Mouse (Mus musculus) induced T-regulatory cell, adult 2 months (primary cell): ENCODE results near the gene Prim2.

ENCODE experiments used
- DNase-seq: peaks from one replicate; pipeline ENCODE4 v3.0.0-alpha.2; 2012; ENCODE audit warnings: low read depth

The Prim2 gene

DNA sequence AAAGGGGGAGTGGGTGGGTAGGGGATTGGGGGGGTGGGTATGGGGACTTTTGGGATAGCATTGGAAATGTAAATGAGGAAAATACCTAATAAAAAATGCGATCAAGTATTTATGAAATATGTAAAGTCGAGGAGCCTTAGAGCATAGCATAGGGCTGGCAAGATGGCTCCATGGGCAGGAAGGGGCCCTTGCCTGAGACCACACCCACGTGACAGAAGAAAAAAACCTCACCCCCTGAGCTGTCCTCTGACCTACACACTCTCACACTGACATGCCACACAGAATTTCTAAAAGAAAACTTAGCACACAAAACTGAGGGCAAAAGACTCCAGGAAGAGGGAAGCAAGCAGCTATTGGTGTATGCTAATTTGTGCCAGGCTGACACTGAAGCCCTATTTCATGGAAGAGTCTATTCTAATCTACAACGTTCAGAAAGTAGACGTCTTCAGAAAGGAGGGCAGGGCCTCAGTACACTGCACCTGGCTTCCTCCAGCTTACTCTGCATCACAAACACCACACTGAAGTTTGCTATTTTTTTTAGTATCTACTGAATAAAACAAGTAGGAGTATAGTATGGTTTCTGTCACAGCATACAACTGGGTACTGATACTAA lies 65.4 kb downstream of the Prim2 start:
- DNase-seq = no peak

DNA sequence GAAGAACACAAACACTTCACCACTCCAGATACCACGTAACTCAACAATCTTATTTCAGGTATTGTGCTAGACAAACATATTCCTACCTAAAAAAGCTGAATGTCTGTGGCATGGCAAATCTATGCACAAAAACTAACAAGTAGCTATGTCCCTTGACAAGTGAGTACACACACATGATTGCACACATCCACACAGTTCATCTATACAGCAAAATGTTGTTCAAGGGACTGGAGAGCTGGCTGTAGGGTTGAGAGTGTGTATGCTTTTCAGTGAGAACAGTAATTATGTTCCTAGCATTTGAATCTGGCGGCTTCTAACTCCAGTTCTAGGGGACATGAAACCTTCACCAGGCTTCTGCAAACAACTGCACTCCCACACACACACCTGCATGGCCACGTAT lies 69.9 kb downstream of the Prim2 start:
- DNase-seq = no peak

DNA sequence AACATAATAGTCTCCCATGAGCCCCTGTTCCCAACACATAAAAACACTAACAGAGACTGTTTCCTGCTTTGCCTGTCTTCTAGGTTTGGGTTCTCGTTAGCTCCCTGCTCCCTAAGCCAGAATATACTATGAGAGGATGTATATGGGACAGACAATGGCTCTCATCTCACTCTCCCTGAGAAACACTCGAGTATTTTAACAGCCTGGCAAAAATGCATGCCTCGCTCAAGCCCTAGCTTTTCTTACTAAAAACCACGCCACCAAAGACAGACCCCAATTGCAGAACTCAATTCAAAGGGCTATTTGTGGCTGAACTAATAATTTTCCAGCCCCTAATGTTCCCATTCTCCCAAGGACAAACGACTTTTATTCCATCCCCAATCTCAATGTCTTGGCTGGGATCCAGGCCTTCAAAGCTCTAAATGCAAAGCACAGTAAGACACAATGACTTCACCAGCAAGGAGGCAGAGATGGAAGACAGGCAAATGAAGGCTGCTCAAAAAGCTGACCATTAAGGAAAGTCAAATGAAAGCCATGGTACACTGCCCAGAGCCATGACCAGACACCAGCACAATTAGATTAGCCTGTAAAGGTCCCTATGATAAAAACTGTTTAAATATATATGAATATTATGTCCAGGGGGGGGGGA lies 70.5 kb downstream of the Prim2 start:
- no peak for DNase-seq

DNA sequence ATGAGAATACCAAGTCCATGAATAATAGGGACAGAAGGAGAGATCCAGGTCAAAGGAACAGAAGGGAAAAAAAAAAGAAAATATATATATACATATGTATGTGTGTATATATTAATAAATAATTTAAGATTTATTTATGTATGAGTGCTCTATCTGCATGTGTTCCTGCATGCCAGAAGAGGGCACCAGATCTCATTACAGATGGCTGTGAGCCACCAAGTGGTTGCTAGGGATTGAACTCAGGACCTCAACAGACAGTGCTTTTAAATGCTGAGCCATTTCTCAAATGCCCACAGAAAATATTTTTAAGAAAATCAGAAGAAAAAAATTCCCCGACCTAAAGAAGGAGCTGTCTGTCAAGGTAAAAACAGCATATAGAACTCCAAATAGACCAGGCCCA lies 72.6 kb downstream of the Prim2 start:
- DNase-seq = peak; percentile 13

DNA sequence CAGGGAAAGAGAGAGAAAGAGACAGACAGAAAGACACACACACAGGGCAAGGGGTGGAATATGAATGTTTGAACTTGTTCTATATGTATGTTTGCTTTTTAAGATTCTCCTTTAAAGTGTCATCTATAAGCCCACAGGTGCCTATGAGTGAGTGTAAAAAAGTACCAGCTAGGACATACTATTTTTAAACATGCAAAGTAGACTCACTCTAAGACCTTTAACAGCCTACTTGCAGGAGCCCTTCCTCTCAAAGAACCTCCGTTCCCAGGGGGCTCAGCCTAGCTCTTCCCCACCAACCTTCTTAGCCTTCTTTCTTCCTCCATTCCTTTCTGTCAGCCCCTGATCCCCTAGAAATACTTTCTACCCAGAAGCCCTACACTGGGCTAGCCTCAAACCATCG lies 73.7 kb downstream of the Prim2 start:
- no peak for DNase-seq

DNA sequence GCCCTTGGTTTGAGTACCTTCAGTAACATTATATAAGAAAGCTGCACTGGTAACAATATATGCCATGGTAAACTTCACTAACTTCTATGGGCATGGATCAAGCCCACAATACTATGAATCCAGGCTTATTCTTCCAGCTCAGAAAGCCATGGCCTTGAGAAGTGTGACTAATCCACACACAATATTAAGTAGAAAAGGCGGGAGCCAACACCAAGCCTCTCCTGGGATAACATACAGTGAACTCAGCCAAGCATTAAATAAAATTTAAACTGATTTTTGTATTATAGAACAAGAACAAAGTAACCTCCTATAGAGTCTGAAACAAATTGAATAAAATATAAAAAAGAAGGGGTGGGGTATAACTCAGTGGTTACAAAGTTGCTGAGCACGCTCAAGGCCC lies 74.6 kb downstream of the Prim2 start:
- DNase-seq = no peak

DNA sequence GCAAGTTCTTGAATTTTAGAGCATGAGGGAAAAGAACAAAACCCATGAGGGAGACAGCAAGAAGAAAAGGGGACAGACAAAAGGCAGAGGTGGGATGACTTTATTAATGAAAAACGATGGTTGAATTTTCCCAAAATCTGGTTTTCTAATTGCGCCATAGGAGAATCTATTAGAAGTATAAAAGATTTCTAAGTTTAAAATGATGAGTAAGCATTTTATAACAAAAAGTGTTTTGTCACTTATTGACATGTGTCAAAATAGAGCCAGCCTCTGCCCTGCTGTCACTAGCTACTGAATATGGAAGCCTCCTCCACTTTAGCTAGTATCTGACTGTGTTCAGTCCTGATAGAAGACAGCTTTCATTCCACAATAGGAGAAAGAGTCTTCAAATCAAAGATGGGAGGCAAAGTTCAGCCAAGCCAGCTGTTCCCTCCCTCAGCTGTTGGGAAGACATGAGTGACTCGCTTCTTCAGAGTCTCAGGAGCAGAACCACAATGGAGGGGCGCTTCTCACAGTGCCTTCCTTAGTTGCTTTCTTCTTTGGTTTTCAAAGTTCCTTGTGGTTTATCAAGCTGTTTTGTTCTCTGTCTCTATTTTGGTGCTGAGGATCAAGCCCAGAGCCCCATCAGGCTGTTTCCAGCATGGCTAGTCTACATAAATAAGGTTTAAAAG lies 75.7 kb downstream of the Prim2 start:
- no peak for DNase-seq

DNA sequence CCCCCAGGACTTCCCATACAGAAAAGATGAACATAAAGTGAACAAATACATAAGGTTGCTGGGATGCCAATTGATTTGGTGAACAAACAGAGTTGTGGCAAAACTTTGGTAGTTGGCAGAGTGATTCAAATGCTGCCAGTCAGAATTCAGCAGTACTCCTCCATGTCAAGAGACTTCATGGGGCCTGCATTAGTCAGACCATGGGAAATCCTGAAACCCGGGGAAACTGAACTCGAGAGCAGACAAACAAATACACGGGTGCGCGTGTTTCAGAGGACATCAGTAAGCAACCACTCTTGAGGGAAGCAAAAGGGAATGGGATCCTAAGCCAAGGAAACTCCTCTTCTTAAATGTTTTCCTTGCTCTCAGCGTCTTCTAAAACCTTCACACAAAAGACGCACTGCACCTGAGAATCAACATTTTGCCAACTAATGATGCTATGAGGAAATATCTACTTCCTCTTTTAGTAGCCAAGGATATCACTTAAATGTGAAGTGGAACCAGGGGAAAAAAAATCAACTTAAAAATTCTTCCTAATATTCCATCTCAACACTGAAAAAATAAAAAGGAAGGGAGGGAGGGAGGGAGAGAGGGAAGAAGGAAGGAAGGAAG lies 77.5 kb downstream of the Prim2 start:
- DNase-seq = no peak

DNA sequence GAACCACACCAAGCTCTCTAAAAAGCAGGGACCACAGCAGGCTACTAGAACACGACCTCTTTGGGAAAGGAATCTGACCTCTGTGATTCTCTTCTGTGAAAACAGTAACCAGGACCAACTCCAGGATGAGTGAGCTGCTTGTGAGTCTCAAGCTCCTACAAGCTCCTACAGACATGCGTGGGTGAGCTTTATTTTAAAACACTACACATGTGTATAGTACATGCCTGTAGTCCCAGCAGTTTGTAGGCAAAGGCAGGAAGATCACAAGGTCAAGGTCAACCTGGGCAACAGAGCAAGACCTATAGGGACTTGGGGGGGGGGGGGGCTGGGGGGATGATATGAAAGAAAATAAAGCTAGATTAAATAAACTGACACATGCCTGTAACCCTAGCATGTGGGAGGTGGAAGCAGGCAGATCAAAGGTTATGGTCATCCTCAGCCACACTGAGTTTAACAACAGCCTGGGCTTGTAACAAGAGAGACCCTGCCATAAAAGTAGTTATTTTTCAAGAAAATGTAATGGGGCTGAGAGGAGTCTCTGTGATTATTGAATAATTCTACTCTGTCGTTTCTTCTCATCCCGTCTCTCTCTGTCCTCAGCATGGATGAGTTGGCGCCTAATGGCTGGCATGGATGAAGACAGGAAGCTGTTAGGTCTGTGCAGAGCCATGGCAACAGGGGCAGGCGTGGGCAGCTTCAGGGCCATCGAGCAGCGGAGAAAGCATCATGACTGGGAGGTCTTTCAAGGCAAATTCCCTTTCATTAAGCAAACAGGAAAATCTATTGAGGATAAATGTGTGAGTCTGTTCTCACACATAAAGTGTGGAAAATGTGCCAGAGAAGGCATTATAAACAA lies 78.8 kb downstream of the Prim2 start:
- no peak for DNase-seq

DNA sequence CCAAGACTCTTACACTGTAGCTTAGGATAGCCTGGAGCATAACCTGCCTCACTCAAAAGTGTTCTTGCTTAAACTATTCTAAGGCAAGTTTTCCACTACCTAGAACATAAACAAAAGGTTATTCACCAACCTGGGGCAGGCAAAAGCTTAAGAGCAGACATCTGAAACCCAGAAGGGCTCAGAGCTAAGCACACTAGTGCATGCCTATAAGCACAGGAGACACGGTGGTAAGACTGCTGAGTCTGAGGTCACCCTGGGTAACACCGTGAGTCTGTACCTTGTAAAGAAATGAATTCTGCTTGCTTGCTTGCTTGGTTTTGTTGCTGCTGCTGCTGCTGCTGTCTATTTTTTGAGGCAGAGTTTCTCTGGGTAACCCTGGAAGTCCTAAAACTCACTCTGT lies 80.1 kb downstream of the Prim2 start:
- DNase-seq = no peak

DNA sequence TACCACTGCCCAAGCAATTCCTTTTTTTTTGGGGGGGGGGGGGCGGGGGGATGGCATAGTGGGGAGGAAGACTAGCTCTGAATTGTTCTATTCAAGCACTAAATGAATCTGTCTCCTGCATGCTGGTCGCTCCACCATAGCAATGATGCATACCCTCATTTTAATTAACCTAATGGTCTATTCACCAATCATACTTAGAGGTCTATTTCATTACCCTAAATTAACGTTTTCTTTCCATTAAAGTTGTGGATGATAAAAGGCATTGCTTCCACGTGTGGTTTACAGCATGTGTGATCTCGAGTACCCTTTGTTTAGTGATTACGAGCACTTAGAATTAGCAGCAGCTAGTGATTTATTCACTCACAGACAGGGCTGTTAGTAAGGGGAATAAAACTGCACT lies 81.0 kb downstream of the Prim2 start:
- no peak for DNase-seq

DNA sequence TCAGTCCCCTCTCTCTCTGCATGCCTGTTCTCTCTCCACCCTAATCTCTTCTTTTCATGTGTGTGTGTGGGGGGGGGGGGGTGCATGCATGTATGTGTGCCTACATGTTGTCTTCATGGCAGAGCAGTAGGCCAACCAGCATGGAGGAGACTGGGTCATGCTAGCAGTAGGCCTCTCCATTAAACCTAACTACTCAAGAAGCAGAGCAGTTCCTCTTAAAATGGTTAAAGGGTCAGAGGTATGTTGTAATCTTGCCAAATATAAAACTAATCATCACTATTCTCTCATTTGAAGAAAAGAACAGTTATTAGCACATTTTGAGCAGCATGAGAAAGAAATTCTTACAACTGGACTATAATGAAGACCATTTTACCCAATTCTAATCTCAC lies 85.0 kb downstream of the Prim2 start:
- no peak for DNase-seq

DNA sequence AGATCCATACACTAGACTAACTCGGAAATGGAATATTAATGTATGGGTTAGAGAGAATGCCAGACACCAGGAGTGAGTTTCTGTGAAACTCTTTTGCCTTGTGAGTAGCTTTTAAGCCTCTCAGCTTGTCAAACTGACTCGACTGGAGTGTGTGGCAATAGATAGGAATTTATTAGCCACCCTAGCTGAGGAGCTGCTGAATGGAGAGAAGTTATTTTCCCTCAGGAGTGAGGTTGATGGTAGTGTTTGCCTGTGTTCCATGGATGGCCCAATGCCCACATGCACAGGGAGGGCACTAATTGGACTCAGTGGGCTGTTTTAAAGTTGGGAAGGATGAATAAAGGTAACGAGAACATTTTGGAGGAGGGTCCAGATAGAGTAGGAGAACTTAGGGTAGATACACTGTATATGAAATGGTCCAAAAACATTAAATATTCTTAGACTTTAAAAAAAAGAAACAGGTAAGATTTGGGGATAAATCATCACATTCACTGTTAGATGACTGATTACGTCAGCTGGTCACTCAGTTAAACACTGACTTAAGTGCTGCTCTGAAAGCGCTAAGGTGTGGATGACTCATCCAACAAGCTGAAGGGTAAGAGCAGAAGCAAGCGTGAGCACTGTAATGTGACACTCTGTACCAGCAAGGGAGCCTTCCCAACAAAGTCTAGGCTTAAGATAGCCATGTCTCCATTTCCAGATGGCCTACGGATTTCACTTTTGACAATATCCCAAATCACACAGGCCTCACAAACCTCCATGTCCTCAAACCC lies 85.6 kb downstream of the Prim2 start:
- no peak for DNase-seq

DNA sequence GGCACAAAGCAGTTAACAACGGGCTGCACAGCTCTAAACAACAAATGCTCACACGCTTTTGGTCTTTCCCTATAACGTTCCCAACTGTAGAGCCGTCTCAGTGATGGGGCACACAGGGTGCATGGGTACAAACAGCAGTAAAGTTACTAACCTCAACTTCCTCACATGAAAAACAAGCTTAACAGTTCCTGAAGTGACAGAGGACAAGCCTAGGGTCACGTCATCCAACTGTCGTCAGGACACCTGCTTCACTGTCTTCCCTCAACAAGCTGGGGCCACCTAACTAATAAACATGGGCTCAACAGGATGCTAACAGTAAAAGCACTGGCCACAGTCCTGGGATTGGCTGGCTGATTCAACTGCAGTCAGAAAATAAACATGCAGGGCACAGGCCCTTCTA lies 91.0 kb downstream of the Prim2 start:
- DNase-seq = peak; percentile 53

DNA sequence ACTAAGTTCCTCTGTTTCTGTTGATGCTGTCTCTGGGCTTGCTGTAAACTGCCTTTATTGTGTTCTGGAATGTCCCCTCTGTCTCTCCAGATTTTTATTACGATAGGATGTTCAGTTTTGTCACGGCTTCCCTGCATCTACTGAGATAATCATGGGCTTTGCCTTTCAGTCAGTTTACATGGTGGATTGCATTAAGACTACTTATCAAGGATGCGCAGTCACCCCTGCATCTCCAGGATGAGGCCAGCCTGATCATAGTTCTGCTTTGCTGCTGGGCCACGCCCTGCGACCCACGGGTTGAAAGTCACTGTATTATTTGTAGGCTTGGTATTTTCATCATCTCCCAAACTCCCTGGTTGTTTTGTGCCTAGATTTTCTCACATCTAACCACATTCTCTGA lies 95.1 kb downstream of the Prim2 start:
- DNase-seq = no peak

DNA sequence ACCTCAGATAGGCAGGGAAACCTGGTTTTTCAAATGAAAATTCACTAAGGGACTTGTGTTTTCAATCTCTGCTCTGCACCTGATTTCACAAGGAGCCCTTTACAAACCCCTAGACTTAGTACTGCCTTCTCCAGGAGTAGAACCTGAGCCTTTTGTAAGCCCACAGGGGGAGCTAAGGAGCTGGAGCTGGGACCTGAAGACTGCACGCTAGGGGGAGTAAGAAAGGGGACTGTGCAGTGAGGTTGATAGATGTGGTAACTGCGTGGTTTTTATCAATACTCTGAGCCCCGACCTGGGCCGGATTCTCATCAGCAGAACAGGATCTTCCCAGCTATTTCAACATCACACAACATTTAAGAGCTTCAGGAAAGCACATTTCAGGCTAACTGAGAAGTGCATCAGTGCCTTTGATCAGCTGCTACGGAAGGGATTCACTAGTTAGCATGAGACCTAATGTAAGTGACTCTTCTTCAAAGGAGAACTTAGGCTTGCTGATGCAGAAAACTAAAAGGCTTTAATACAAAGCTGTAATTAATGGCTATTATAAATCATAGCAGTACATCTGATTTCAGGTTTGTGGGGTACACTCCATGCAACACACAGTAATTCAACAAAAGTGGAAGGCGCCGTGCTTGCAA lies 103.7 kb downstream of the Prim2 start:
- peak; percentile 77 for DNase-seq

DNA sequence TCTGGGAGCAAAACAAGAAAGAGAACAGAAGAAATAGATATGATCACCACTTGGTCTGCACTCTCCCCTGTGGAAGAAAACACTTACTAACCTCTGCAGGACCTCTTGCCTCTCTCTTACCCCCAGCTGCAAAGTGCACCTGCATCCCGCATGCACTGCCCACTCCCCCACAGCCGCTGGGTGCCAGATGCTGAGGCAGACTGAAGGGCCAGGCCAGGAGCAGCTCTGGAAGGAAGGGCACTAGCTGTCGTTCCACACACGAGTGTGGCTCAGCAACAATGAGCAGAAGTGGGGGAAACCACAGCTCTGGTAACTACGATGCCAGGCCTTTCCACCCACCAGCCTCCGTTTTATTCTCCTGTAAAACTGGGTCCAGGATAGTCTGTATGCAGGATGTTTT lies 105.6 kb downstream of the Prim2 start:
- no peak for DNase-seq

DNA sequence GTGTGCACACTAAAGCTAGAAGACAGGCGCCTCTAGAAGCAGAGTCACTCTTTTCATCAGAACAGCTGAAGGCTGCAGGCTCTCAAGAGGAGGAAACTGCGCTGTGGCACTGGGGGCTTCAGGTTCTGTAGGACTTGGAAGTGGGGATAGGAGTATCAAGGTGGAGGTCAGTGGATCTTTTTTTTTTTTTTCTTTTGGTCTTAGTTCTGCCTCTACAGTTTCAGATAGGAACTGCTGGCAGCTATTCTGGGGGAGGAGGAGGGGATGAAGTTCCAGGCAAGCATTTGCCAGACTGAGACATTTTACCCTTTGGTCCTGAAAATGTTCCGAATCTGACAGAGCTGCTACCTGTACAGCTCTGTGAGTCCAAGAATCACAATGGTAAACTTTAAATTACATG lies 106.0 kb downstream of the Prim2 start:
- DNase-seq = no peak

DNA sequence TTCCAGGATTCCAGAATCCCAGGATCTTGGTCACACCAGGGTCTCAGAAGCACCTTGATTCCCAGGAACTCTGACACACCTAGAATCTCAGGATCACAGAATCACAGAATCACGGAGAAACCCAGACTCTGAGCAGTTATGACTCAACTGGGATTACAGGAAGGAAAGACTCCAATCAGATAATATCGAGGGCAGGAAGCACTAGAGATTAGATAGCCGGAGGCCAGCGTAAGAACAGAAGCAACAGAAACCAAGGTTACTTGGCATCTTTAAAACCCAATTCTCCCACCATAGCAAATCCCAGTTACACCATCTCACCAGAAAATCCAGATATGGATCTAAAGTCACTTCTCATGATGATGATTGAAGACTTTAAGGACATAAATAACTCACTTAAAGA lies 113.0 kb downstream of the Prim2 start:
- DNase-seq = no peak

DNA sequence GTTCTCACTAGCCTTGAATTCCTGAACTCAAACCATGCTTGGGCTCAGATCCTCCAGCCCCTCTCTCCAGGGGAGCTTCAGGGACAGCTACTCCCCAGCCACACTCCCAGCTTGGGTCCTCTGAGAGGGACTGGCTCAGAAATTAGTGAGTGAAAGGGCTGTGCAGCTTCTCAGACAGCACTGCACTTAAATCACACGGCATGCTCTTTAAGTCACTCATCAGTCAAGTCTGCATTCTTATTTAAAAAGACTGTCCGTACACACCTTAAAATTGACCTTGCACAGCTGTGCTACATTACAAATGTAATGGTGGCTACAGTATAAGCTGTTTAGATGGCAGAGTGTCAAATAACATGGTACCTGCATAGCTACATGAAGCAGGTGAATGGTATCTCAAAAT lies 114.0 kb downstream of the Prim2 start:
- no peak for DNase-seq

DNA sequence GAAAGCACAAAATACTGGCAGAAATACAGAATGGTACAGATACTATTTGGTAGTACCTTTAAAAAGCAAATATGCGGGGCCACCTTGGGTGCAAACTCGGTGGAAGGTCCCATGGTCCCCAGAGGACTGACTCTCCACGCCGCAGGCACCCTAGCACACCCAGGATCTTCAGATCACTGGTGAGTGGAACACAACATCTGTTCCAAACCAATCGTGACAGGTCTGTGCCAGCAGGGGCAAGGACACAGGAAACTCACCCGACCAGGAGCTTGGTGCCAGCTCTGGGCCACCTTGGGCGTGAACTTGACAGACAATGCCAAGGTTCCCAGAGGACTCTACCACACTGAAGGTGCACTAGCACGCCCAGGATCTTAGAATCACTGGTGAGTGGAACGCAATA lies 118.2 kb downstream of the Prim2 start:
- DNase-seq = no peak
